Mouse (Mus musculus) thymus, postnatal 25 days (tissue): ENCODE results near the gene G6pc.
"Not testable (repeated sequence)": the region's sequence is repeated elsewhere in the genome, so short reads cannot be mapped to it uniquely, and the experiment has no call there.

ENCODE experiments used
- DNase-seq: peaks from one replicate; pipeline ENCODE4 v3.0.0; 2022

Gene G6pc

GRCm38 (mm10) chr11:101357505-101358182 is 9.7 kb upstream of the G6pc start:
- no peak for DNase-seq

GRCm38 (mm10) chr11:101359776-101360175 is 7.6 kb upstream of the G6pc start:
- DNase-seq: no peak

- DNase-seq: peak; percentile 57
Measured at GRCm38 (mm10) chr11:101360651-101361113, 6.7 kb upstream of the G6pc start.

GRCm38 (mm10) chr11:101364531-101364931 is 2.8 kb upstream of the G6pc start:
- DNase-seq: no peak

GRCm38 (mm10) chr11:101370141-101370540 is 2.8 kb downstream of the G6pc start:
- DNase-seq: no peak

GRCm38 (mm10) chr11:101374421-101374938 is 7.1 kb downstream of the G6pc start:
- DNase-seq: no peak

- not testable (repeated sequence) for DNase-seq
Measured at GRCm38 (mm10) chr11:101378196-101378595, 10.8 kb downstream of the G6pc start.

GRCm38 (mm10) chr11:101378926-101379325 is 11.6 kb downstream of the G6pc start:
- no peak for DNase-seq

- DNase-seq: no peak
Measured at GRCm38 (mm10) chr11:101381817-101382216, 14.5 kb downstream of the G6pc start.

GRCm38 (mm10) chr11:101395110-101395509 is 27.7 kb downstream of the G6pc start:
- DNase-seq: peak; percentile 69

- DNase-seq: no peak
Measured at GRCm38 (mm10) chr11:101415306-101415705, 47.9 kb downstream of the G6pc start.

- DNase-seq: peak; percentile 27
Measured at GRCm38 (mm10) chr11:101416433-101417100, 49.2 kb downstream of the G6pc start.

GRCm38 (mm10) chr11:101417101-101417855 is 49.9 kb downstream of the G6pc start, which contains the start of gene Aarsd1:
Gene Aarsd1 (minus strand): TSS chr11:101417615.
- DNase-seq: peak; percentile 92

GRCm38 (mm10) chr11:101418991-101419390 is 51.6 kb downstream of the G6pc start:
- no peak for DNase-seq

GRCm38 (mm10) chr11:101419610-101420009 is 52.2 kb downstream of the G6pc start:
- no peak for DNase-seq

- no peak for DNase-seq
Measured at GRCm38 (mm10) chr11:101420148-101420547, 52.8 kb downstream of the G6pc start.

- no peak for DNase-seq
Measured at GRCm38 (mm10) chr11:101424105-101424851, 56.9 kb downstream of the G6pc start, which contains the start of gene Gm27029. Gene Gm27029 (minus strand): TSS chr11:101424796.

GRCm38 (mm10) chr11:101424925-101425813 is 57.8 kb downstream of the G6pc start, which contains the start of the genes Rundc1 and Ptges3l:
Gene Rundc1 (plus strand): TSS chr11:101425085.
Gene Ptges3l (minus strand): TSS chr11:101425333.
- peak; percentile 99 for DNase-seq

- DNase-seq: no peak
Measured at GRCm38 (mm10) chr11:101426165-101426564, 58.8 kb downstream of the G6pc start.
